Mouse (Mus musculus) ES-Bruce4 (cell line): ENCODE measurements around the gene Chst15.

Experiments used
- CTCF ChIP-seq: IDR thresholded peaks from one replicate; pipeline ENCODE4 v1.8.1; 2011; ENCODE audit warnings: low read depth, low read length
- EP300 ChIP-seq: IDR thresholded peaks from 2 replicates; pipeline ENCODE4 v1.6.1; 2011; ENCODE audit warnings: low read depth, low read length; ENCODE audit not compliant: insufficient read depth
- POLR2A ChIP-seq: IDR thresholded peaks from one replicate; pipeline ENCODE4 v1.8.1; 2011; ENCODE audit warnings: low read length; ENCODE audit not compliant: insufficient read depth

DNA sequence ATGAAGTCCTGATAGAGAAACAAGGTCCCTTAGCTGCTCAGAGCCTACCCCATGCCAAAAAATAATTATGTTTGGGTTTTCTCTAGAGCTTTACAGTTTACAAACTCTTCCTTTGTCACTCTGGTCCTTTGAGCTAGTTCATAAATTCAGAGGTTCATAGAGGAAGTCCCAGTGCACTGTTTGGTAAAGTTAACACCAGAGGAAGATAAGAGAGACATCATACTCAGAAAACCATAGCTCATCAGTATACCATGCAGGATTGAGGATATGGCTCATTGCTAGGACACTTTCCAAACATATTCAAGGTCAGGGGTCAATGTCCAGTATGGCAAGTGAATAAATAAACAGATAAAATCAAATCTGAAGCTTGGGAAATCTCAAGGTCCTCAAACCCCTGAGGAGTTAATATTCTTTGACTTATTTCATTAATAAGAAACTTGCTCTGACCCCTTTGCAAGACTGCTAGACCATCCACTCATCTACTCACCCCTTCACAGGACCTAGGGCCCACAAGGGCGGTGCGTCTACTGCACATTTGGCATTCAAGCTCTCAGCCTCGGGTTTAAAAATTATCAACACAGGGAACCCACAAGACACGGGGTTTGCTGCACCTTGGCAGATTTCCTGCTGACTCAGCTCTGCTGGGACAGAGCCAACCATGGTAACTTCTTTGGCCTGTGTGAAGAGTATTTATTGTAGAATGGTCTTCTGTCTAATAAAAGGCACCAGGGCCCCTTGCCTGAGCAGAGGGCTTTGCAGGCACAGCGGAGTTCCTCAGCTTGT is 8.7 kb upstream of the Chst15 start:
- no peak for TF ChIP-seq POLR2A
- TF ChIP-seq CTCF = no peak
- no peak for TF ChIP-seq EP300
